Mouse (Mus musculus) liver, embryonic 14.5 days (tissue): ENCODE results near the gene Tekt4.

Experiments used
- CTCF ChIP-seq: IDR thresholded peaks from 2 replicates; pipeline ENCODE4 v1.5.1; 2016; ENCODE audit warnings: antibody characterized with exemption, low read depth, control low read depth
- EP300 ChIP-seq: IDR thresholded peaks from 2 replicates; pipeline ENCODE4 v1.6.1; 2016; ENCODE audit warnings: antibody characterized with exemption, low read depth

- TF ChIP-seq CTCF (no peak), EP300 (no peak)
Measured at GRCm38 (mm10) chr17:25514055-25514454, 59.6 kb downstream of the Tekt4 start.
